In the genomic region with DNA sequence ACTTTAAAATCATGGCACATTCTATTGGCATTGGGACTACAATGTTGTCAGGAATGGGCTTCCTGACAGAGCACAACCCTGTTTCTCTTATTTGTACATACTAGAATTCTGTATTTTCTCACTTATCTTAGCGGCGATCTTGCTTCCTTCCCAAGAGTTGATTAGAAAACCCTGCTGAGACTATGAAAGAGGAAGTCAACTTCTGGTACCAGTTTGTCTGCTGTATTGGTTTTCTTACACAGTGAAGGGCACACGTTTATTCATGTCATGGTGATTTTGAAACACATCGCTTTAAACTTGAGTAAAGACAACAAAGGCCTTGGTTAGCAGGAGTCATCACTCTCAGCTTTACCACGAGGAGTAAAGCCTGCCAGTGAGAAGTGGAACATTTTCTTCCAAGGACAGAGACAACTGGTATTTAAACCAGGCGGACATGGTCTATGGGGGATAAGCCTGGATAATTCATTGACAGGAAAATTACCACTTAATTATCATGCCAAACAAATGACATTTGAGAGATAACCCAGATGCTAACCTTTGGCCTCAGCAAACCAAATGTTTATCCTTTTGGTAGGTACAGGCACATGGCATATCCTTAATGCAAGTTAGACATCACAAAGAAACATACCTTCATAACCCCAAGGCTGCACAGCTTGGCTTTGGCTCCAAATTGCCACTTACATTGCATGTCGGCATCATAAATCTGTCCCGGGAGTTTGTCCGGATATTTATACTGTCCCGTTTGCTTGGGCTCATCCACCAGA, we compare ENCODE assay signal across 28 mouse cellular contexts.
DNase-seq lines count a peak whose midpoint lies in the region; ATAC-seq and TF ChIP-seq lines count a peak whose summit lies in the region.
"Had no signal": no experiment of that assay in that cellular context is flagged by ENCODE, and none has a peak within 500 bp of the region (broad histone marks: within the 10 kb centered on the region; RNA-seq: fewer than 3 reads in every experiment).

No protein-coding gene starts in this region.

- H3K4me3 ChIP-seq in gastrocnemius, adult 2 months, result no peak overlapping the region
- H3K4me3 ChIP-seq: forebrain, embryonic 10.5 days; heart, embryonic 12.5 days; hindbrain, embryonic 13.5 days; layer of hippocampus, adult 2 months; liver, embryonic 13.5 days; megakaryocyte, embryonic 14.5 days; midbrain, embryonic 15.5 days had no signal

- TF ChIP-seq CTCF in gastrocnemius, adult 2 months (IDR thresholded peaks at IDR 0.05), result no peak

- intact Hi-C loops in gastrocnemius, adult 2 months (cut with DNase I), result no loop called here

- H3K27ac ChIP-seq in gastrocnemius, adult 2 months, result no peak overlapping the region
- H3K27ac ChIP-seq: forebrain, embryonic 10.5 days; hindbrain, embryonic 13.5 days; layer of hippocampus, adult 2 months; liver, embryonic 13.5 days; midbrain, embryonic 15.5 days had no signal

- peak; percentile 69 to 76; a peak in 3 of 4 replicates for ATAC-seq in hematopoietic stem cell, adult 5-6 weeks (replicated peaks in 1 of 2; ENCODE audit: insufficient read depth in 1 of 2, low FRiP score in 2 of 2, low TSS enrichment in 1 of 2, low read depth in 1 of 2, poor library complexity in 2 of 2, severe bottlenecking in 2 of 2)
- ATAC-seq: CD4-positive, CD25-positive, alpha-beta regulatory T cell, adult 4 months; forebrain, embryonic 16.5 days; midbrain, embryonic 15.5 days had no signal

- DNase-seq in adrenal gland, adult 8-10 months, result peak; percentile 3
- DNase-seq in adrenal gland, adult 18-20 months (ENCODE audit: low spot score in 2 of 2), result no peak
- DNase-seq in 416B (ENCODE audit: low read depth), result peak; percentile 23
- peak; percentile 62 for DNase-seq in embryo, embryonic 10.5 days (ENCODE audit: low spot score)
- DNase-seq in cerebellum, postnatal 4 days (ENCODE audit: low spot score in 2 of 2), result no peak
- no peak for DNase-seq in cerebellum, adult 11 months
- no peak for DNase-seq in gastrocnemius, adult 2 months
- DNase-seq: cerebellum, adult 9-11 months; gastrocnemius, postnatal 14 days; heart, adult 18-20 months; heart, postnatal 10 days; kidney, adult 2 months; kidney, postnatal 14 days; layer of hippocampus, postnatal 36 days; liver, embryonic 13.5 days; lung, adult 2 months; lung, postnatal 14 days; thymus, adult 18-20 months; thymus, postnatal 4 days had no signal

Comparison
In these comparisons a context has a peak if more than half of its experiments do, and no peak if none do; other contexts are left out.
1. DNase-seq: peak in adrenal gland, adult 8-10 months (single experiment), 416B (single experiment) and embryo, embryonic 10.5 days (single experiment); none in adrenal gland, adult 18-20 months (0 of 2), cerebellum, postnatal 4 days (0 of 2), cerebellum, adult 11 months (single experiment) and gastrocnemius, adult 2 months (single experiment).